Mouse (Mus musculus): ENCODE results near the gene Nup210l.

DNA sequence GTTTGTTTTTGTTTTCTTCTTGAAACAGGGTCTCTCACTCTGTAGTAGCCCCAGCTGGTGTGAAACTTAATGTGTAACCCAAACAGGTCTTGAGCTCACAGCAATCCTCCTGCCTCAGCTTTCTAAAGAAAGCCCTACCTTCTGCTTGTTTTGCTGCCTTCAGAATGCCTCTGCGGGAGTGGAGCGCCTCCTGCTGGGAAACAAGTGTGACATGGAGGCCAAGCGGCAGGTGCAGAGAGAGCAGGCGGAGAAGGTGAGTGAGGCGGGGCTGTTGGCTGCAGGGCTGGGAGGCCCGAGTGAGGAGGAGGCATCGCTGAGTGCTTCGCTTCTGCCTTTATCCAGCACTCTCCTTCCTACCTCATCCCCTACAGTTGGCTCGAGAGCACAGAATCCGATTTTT lies 120.4 kb downstream of the Nup210l start:
- TF ChIP-seq GATA1 (IDR thresholded peaks at IDR 0.05; ENCODE audit: borderline replicate concordance, low read length) (no peak), FLI1 (IDR thresholded peaks at IDR 0.05; ENCODE audit: low read length) (no peak)
